Mouse (Mus musculus): ENCODE results near the gene Gm20431. TPM values are rescaled to one million over a fixed set of nuclear protein-coding genes. Genes with fewer than 3 reads are reported as not detected.

Gm20431 gene
- polyA plus RNA-seq, 1 experiment, result 15.1 TPM

- WGBS, result 81% methylated on average over 12 of the region's 12 CpGs
- Histone ChIP-seq H3K4me3 (replicated peaks; ENCODE audit: insufficient read depth, low read depth, low read length) (peak overlapping the region; percentile 74), H3K27me3 (ENCODE audit: control insufficient read depth, insufficient read depth, low read length) (no peaks in the 10 kb centered on the region), H3K27ac (ENCODE audit: insufficient read depth, low read length) (peak overlapping the region; percentile 96), H3K4me1 (ENCODE audit: control insufficient read depth, insufficient read depth, low read length) (peaks cover 26% of the 10 kb centered on the region)
- TF ChIP-seq POLR2A (IDR thresholded peaks at IDR 0.05; ENCODE audit: borderline replicate concordance, insufficient read depth, low read length) (no peak), CTCF (IDR thresholded peaks at IDR 0.05; ENCODE audit: borderline replicate concordance, insufficient read depth, low read depth, low read length) (no peak)
- DNase-seq, result no peak
Observed at GRCm38 (mm10) chr2:167632731-167633536, 28.4 kb downstream of the Gm20431 start.

- Histone ChIP-seq H3K4me3 (replicated peaks; ENCODE audit: insufficient read depth, low read depth, low read length) (peak within 1 kb of the TSS; percentile 74), H3K4me1 (ENCODE audit: control insufficient read depth, insufficient read depth, low read length) (peaks cover 34% of the 10 kb centered on the region), H3K27me3 (ENCODE audit: control insufficient read depth, insufficient read depth, low read length) (no peaks in the 10 kb centered on the region), H3K27ac (ENCODE audit: insufficient read depth, low read length) (peak within 1 kb of the TSS; percentile 96)
- peak; percentile 98 for DNase-seq
- TF ChIP-seq CTCF (IDR thresholded peaks at IDR 0.05; ENCODE audit: borderline replicate concordance, insufficient read depth, low read depth, low read length) (no peak), POLR2A (IDR thresholded peaks at IDR 0.05; ENCODE audit: borderline replicate concordance, insufficient read depth, low read length) (peak; percentile 68; the same call in 1 of the 2 replicates)
- WGBS, result 2% methylated on average over 84 of the region's 87 CpGs
Observed at GRCm38 (mm10) chr2:167631591-167632448, 29.5 kb downstream of the Gm20431 start, which contains the start of gene Ube2v1. Gene Ube2v1 (minus strand): TSS chr2:167632095.

GRCm38 (mm10) chr2:167631181-167631590, 30.1 kb downstream of the Gm20431 start:
- H3K4me1 ChIP-seq (ENCODE audit: control insufficient read depth, insufficient read depth, low read length), result peaks cover 35% of the 10 kb centered on the region
- no peak for DNase-seq
- 0% methylated on average over 31 of the region's 31 CpGs for WGBS

GRCm38 (mm10) chr2:167630421-167630820, 30.9 kb downstream of the Gm20431 start:
- TF ChIP-seq POLR2A (IDR thresholded peaks at IDR 0.05; ENCODE audit: borderline replicate concordance, insufficient read depth, low read length) (no peak), CTCF (IDR thresholded peaks at IDR 0.05; ENCODE audit: borderline replicate concordance, insufficient read depth, low read depth, low read length) (no peak)
- 60% methylated on average over 5 of the region's 5 CpGs for WGBS
- peak overlapping the region; percentile 72 for H3K4me3 ChIP-seq (replicated peaks; ENCODE audit: insufficient read depth, low read depth, low read length)
- H3K27me3 ChIP-seq (ENCODE audit: control insufficient read depth, insufficient read depth, low read length), result no peaks in the 10 kb centered on the region
- no peak overlapping the region for H3K27ac ChIP-seq (ENCODE audit: insufficient read depth, low read length)
- DNase-seq, result no peak
- peaks cover 41% of the 10 kb centered on the region for H3K4me1 ChIP-seq (ENCODE audit: control insufficient read depth, insufficient read depth, low read length)

More at GRCm38 (mm10) chr2:167631181-167631590, 30.1 kb downstream of the Gm20431 start:
- no peak overlapping the region for H3K27ac ChIP-seq (ENCODE audit: insufficient read depth, low read length)
- no peaks in the 10 kb centered on the region for H3K27me3 ChIP-seq (ENCODE audit: control insufficient read depth, insufficient read depth, low read length)
- no peak for TF ChIP-seq POLR2A (IDR thresholded peaks at IDR 0.05; ENCODE audit: borderline replicate concordance, insufficient read depth, low read length)
- no peak for TF ChIP-seq CTCF (IDR thresholded peaks at IDR 0.05; ENCODE audit: borderline replicate concordance, insufficient read depth, low read depth, low read length)
- peak overlapping the region; percentile 72 for H3K4me3 ChIP-seq (replicated peaks; ENCODE audit: insufficient read depth, low read depth, low read length)

GRCm38 (mm10) chr2:167629665-167630209, 31.6 kb downstream of the Gm20431 start:
- Histone ChIP-seq H3K4me3 (replicated peaks; ENCODE audit: insufficient read depth, low read depth, low read length) (no peak overlapping the region), H3K27ac (ENCODE audit: insufficient read depth, low read length) (no peak overlapping the region), H3K4me1 (ENCODE audit: control insufficient read depth, insufficient read depth, low read length) (peaks cover 43% of the 10 kb centered on the region), H3K27me3 (ENCODE audit: control insufficient read depth, insufficient read depth, low read length) (no peaks in the 10 kb centered on the region)
- TF ChIP-seq POLR2A (IDR thresholded peaks at IDR 0.05; ENCODE audit: borderline replicate concordance, insufficient read depth, low read length) (no peak), CTCF (IDR thresholded peaks at IDR 0.05; ENCODE audit: borderline replicate concordance, insufficient read depth, low read depth, low read length) (no peak)
- WGBS, result 72% methylated on average over 11 of the region's 11 CpGs
- no peak for DNase-seq

GRCm38 (mm10) chr2:167628872-167629271, 32.4 kb downstream of the Gm20431 start:
- Histone ChIP-seq H3K4me3 (replicated peaks; ENCODE audit: insufficient read depth, low read depth, low read length) (no peak overlapping the region), H3K27ac (ENCODE audit: insufficient read depth, low read length) (no peak overlapping the region), H3K4me1 (ENCODE audit: control insufficient read depth, insufficient read depth, low read length) (peaks cover 43% of the 10 kb centered on the region), H3K27me3 (ENCODE audit: control insufficient read depth, insufficient read depth, low read length) (no peaks in the 10 kb centered on the region)
- 2% methylated on average over 4 of the region's 4 CpGs for WGBS
- TF ChIP-seq CTCF (IDR thresholded peaks at IDR 0.05; ENCODE audit: borderline replicate concordance, insufficient read depth, low read depth, low read length), result no peak
- TF ChIP-seq POLR2A (IDR thresholded peaks at IDR 0.05; ENCODE audit: borderline replicate concordance, insufficient read depth, low read length), result no peak
- peak in 1 of 2 experiments; percentile 34 for DNase-seq

GRCm38 (mm10) chr2:167627019-167627418, 34.3 kb downstream of the Gm20431 start:
- no peak for TF ChIP-seq POLR2A (IDR thresholded peaks at IDR 0.05; ENCODE audit: borderline replicate concordance, insufficient read depth, low read length)
- TF ChIP-seq CTCF (IDR thresholded peaks at IDR 0.05; ENCODE audit: borderline replicate concordance, insufficient read depth, low read depth, low read length), result no peak
- 74% methylated on average over 7 of the region's 7 CpGs for WGBS
- DNase-seq, result no peak
- Histone ChIP-seq H3K27ac (ENCODE audit: insufficient read depth, low read length) (no peak overlapping the region), H3K4me1 (ENCODE audit: control insufficient read depth, insufficient read depth, low read length) (peaks cover 50% of the 10 kb centered on the region), H3K27me3 (ENCODE audit: control insufficient read depth, insufficient read depth, low read length) (no peaks in the 10 kb centered on the region), H3K4me3 (replicated peaks; ENCODE audit: insufficient read depth, low read depth, low read length) (no peak overlapping the region)

All from cerebellum, adult 2 months (tissue).